Mouse (Mus musculus) erythroblast, adult 5-6 weeks (primary cell): ENCODE results near the gene Iqgap1. TPM values are rescaled to one million over a fixed set of nuclear protein-coding genes. Genes with fewer than 3 reads are reported as not detected.

ENCODE experiments used
- ATAC-seq: replicated peaks from 2 replicates; pipeline ENCODE4 v1.8.0; 2016; ENCODE audit warnings: moderate number of reproducible peaks, mild to moderate bottlenecking, moderate TSS enrichment, inconsistent platforms; ENCODE audit not compliant: poor library complexity, low FRiP score, severe bottlenecking
- total RNA-seq, 2 experiments: library from RNA; stranded (forward) in 1 of 2; stranded (reverse) in 1 of 2; fragments of 150-400 nt in 1 of 2; fragments of 200-764, 138-1000 nt in 1 of 2; gene quantifications; 2 replicates each; pipeline versions ENCODE4 v1.2.3 to v1.2.4; 2015 to 2017; ENCODE audit warnings: low replicate concordance in 2 of 2

The Iqgap1 gene
- total RNA-seq, 2 experiments from 2014 or later = 38.6 to 71.3 TPM

DNA sequence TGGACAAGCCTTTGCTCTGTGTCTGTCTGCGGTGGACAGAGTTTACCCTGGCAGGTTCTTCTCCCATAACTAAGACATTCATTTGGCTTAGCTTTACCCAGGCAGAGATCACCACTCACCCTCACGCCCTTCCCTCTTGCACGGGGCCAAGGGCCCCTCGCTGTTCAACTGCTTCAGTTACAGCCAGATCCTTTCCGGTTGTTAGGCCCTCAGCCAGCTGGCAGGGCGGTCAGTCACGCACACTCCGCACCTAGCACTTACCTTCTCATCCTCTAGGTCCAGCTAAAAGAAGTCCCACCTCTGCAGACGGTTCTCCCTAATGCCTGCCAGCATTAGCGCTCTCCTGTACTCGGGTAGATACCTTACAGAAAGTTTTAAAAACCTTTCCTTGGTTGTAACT lies 92.8 kb downstream of the Iqgap1 start:
- ATAC-seq = no peak

- ATAC-seq = peak; percentile 75
Observed at GRCm38 (mm10) chr7:80729662-80730061, 96.1 kb downstream of the Iqgap1 start.

GRCm38 (mm10) chr7:80721041-80721440 lies 104.7 kb downstream of the Iqgap1 start:
- ATAC-seq = no peak

DNA sequence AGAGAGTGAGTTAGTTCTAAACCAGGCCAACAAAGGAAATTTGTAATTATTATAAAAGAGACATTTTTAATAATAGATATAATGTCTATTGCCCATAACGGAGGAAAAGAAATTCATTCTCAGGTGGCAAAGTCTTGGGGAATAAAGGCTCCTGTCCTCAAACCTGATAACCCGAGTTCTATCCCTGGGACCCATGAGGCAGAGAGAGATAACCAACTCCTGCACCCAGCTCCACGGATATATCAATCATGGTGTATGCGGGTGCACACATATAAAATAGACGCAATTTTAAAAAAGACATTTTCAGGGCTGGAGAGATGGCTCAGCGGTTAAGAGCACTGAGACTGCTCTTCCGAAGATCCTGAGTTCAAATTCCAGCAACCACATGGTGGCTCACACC lies 106.2 kb downstream of the Iqgap1 start:
- ATAC-seq = no peak

DNA sequence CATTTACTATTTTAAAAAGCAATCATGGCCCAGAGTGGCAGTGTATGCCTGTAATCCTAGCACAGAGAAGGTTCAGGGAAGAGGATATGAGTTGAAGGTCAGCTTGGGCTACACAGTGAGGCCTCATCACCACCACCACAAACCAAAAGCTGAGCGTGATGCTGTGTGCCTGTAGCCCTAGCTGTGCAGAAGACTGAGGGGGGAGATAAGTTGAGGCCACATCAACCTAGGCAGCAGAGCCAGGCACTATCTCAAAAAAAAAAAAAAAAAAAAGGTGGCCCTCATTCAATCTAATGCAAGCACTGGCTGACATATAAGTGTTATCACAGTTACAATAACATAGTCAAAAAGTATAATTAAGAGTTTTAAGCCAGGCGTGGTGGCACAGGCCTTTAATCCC lies 106.7 kb downstream of the Iqgap1 start:
- ATAC-seq = no peak

DNA sequence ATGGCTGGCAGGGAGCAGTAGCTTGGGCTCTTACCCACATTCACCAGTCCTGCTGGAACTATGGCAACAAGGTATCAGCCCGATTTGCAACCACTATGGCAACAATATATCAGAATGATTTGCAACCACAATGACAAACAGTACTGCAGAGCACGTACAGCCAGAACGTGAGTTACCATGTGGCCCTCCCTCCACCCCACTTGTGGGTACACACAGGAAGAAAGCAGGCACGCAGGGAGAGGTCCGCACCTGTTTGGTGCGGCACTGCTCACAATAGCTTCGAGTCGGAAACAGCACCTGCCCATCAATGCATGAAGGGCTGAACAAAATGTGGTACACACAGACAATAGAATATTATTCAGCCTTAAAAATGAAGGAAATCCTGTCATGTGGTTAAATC lies 107.3 kb downstream of the Iqgap1 start:
- no peak for ATAC-seq

DNA sequence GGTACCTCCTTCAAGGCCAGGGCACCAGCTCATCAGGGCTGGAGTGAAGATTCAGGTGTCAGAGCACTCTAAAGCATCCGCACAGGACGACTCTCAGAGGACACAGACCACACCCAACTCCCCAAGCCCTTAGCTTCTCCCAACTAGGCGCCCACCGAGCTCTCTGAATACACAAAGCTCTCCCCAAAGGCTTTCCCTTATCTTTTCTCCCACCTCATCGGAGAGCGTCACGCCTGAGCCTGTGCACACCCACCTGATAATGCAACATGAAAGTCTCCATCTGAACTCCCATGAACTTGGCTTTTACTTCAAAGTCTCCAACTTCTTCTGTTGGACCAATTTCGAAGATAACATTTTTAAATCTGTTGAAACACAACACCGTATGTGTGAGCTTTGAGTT lies 109.0 kb downstream of the Iqgap1 start:
- ATAC-seq = no peak

GRCm38 (mm10) chr7:80715306-80715705 lies 110.5 kb downstream of the Iqgap1 start:
- ATAC-seq = 0 out of 2 replicates have a peak, but pooled peaks have one; percentile 23

DNA sequence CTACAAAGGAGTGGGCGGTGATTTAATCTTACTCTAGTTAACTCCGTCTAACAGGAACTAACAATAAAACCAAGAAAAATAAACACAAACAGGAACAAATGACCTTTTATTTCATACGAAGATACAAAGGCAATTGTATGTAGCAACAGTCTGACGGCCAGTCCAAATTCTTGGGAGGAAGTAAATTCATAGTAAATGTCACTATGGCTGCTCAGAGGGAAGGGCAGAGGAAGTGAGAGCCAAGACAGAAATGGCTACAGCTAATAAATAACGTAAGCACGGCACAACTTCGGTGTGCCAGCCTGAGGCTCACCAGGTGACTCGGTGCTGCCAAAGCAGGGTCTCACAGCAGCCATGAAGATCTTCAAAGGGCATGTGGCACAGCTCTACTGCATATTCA lies 114.3 kb downstream of the Iqgap1 start:
- ATAC-seq = no peak

DNA sequence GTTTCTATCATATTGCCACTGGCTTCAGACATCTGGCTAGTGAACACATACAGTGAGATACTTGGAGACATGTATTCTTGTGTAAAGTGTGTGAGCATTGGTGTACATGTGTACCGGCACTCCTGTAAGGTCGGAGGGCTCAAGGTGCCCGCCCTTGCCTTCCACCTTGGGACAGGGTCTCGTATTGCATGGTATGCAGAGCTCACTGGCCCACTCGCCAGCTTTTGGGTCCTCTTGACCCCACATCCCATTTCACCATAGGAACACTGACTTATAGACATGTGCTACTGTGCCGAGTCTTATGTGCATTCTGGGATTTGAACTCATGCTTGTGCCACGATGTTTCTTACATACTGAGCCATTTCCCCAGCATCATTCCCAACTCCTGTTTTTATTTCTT lies 115.4 kb downstream of the Iqgap1 start:
- ATAC-seq = no peak

DNA sequence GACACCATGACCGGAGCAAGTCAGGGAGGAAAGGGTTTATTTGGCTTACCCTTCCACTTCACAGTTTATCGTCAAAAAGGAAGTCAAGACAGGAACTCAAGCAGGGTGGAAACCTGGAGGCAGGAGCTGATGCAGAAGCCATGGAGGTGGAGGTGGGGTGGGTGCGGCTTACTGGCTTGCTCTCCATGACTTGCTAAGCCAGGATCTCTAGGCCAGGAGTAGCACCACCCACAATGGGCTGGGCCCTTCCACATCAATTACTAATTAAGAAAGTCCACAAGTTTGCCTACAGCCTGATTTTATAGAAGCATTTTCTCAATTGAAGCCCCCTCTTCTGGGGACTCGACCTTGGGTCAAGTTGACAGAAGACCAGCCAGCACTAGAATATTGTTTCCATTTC lies 121.7 kb downstream of the Iqgap1 start:
- ATAC-seq = peak; percentile 50; the same call in 1 of the 2 replicates

DNA sequence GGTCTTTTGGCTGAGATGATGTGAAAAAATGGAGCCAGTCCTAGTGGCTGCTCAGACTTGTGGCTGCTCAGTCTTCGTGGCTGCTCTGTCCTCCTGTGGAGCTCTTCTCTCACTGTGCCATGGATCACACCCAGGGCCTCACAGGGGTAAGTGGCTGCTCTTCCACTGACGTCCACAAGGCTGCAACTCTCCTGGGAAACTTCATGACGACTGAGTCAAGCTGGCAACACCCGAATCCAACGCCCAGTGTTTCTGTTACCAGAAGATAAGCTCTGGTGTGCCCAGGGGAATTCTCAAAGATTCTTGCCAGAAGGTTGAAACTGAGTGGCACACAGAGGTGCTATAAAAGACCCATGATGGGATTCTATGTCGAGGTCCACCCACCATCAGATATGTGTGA lies 123.3 kb downstream of the Iqgap1 start:
- ATAC-seq = peak; percentile 81

- ATAC-seq = no peak
Observed at GRCm38 (mm10) chr7:80699709-80700108, 126.1 kb downstream of the Iqgap1 start.

DNA sequence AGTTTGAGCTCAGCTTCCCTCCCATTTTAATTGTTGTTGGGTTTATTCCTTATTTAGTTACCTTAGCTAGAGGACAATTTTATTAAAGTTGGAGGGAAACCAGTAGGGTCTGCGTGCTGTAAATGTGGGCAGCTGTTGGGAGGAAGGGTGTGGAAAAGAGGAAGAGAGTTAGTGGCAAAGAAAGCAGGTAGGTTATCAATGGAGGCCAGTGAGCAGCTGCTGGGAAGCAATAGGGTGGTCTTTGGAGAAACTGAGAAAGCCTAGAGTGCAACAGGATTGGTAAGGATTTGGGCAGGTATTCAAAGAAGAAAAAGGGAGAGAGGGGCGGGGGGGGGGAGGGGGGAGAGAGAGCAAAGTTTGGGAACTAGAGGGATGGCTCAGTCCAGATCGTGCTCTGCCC lies 126.8 kb downstream of the Iqgap1 start:
- ATAC-seq = no peak

DNA sequence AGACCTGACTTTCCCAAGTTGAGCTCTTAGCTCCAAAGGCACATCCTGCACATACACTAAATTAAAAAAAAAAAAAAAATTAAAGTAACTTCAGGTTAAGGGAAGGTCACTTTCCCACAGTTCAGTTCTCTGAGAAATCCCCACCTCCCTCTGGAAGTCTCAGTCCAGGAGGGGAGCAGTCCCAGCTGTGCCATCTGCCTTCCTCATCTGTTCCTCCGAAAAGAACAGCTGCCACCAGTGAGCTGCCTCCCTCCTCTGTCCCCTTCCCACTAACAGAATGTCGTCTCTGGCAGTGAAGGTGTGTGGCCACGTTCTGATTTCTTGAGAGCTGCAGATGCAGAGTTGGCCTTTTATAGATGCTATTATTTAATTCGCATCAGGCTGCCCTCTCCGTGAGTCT lies 127.9 kb downstream of the Iqgap1 start:
- no peak for ATAC-seq

- ATAC-seq = no peak
Observed at GRCm38 (mm10) chr7:80696903-80697302, 128.9 kb downstream of the Iqgap1 start.

DNA sequence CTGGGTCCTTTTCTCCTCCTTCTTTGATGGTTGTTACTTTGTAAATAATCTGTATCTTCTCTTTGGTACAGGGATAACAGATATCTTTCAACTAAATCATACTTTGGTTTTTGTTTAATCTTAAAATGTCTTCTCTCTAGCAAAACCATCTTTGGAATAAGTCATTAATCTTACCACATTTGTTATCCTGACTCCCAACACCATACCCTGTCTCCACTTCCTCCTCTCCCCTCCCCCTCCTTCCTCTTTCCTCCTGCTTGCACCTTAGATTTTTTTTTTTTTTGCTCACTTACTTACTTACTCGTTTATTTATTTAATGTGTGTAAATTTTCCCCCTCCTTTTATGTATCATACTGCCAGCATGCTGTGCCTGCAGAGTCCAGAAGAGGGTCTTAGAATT lies 129.4 kb downstream of the Iqgap1 start:
- no peak for ATAC-seq

DNA sequence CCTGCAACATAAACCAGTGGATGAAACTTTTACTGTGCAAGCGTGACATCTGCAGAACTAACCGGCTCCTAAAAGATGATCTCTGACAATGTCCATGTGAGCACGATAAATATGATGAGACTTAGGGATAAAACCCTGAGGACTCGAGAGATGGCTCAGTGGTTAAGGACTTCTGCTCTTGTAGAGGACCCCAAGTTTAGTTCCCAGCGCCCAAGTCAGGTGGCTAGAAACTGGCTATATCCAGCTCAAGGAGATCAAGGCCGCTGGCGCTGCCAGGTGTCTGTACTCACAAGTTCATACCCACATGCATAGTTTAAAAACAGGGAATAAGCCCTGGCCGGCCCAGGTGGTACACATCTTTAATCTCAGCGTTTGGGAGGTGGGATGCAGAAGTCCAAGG lies 133.3 kb downstream of the Iqgap1 start:
- no peak for ATAC-seq

DNA sequence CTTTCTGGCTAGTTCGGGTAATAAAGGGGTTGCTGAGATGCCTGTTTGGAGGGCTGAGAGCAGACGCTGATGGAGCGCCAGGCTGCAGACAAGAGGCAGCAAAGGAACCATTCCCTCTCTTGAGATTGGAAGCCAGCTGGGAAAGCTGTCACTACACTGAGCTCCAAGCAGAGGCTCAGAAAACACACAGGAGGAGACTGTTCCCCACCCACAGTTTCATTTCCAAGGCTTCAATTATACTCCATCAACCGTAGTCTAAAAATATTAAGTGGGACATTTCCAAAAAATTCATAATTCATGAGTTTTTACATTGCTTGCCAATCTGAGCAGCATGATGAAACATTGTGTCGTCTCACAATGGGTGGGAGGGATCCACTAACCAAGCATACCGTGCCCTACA lies 134.6 kb downstream of the Iqgap1 start:
- ATAC-seq = no peak

GRCm38 (mm10) chr7:80689221-80689591 lies 136.6 kb downstream of the Iqgap1 start:
- peak; percentile 11; the same call in 1 of the 2 replicates for ATAC-seq

- peak; percentile 74 for ATAC-seq
Observed at GRCm38 (mm10) chr7:80688556-80689220, 137.1 kb downstream of the Iqgap1 start, which contains the start of gene Crtc3. Gene Crtc3, minus strand, starts transcription at chr7:80688877.
